Mouse (Mus musculus) spleen, adult 12 weeks (tissue): ENCODE data around the gene Frmd4a.

Experiments
- DNase-seq: peaks from one replicate; pipeline ENCODE4 v3.0.0; 2022; ENCODE audit warnings: low spot score

Frmd4a gene

GRCm38 (mm10) chr2:4017528-4018288 is at the start of gene Frmd4a:
Gene Frmd4a, plus strand, starts transcription at chr2:4017717.
- no peak for DNase-seq

DNA sequence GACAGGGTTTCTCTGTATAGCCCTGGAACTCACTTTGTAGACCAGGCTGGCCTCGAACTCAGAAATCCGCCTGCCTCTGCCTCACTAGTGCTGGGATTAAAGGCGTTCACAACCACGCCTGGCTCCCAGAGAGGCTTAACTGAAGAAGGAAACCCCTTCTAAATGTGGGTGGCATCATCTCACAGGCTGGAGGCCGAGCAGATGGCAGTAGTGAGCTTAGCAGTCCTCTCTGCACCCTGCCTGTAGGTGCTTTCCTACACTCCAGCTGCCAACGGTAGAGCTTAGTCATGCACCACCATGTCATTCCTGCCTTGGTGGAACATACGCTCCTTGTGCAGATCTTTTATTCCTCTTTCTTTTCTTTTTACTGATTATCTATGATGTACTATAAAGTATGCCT is 28.6 kb upstream of the Frmd4a start:
- DNase-seq, result no peak

- DNase-seq, result no peak
These were observed 27.1 kb upstream of the Frmd4a start for GRCm38 (mm10) chr2:3990431-3990830.

DNA sequence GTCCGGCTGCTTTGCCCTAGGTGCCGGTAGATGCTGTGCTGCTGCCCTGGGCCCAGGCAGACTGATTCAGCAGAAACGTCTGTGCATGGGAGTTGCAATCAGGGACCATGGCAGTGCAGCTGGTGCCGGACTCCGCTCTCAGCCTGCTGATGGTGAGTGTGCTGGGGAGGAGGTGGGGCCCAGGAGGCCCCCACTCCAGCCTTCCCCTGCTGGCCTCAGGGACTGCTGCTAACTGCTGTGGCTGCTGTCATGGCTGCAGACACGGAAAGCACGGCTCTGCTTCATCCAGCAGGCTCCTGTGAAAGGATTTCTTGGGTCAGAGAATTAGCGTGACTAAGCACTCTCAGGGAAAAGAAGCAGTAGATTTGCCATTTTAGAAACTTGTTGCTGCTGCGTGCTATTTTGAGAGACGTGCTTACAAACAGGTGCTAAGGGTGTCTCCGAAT is 937 bp downstream of the Frmd4a start:
- DNase-seq, result no peak

DNA sequence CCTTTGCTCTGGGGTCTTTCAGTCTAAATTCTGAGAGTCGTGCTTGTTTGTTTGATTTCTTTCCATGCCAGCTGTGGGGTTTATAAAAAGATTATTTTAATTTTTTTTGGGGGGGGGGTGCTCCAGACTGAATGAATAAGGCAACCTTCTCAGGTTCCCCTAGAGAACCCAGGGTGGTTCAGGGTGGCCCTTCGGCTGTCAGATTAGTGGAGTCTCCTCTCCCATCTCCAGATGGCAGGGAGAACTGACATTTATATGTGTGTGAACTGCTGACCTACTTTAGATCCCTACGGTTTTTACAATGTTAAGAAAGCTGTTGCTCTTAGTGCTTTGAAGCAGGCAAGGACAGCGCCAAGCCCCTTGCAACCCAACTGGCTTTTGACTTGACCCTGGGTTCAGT is 1.4 kb downstream of the Frmd4a start:
- DNase-seq, result no peak

DNA sequence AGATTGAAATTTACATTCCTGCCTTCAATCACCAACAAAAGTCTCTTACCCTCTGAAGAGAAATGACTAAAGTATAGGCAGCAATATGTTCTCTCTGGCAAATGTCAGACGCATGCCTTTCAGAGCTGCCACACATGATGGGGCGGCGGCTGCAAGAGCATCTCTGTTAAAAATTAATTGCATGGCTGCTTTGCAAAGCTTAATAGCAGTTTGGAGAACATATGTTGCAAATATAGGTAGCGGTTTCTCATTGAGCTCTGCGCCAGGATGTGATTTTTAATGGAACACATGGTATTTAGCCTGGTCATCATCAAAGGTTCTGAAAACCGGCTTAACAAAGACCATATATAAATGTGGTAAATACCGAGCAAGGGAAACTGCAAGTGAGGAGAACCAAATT is 7.4 kb downstream of the Frmd4a start:
- no peak for DNase-seq

GRCm38 (mm10) chr2:4029031-4029747 is 11.7 kb downstream of the Frmd4a start:
- no peak for DNase-seq

GRCm38 (mm10) chr2:4036153-4036589 is 18.7 kb downstream of the Frmd4a start:
- no peak for DNase-seq

GRCm38 (mm10) chr2:4036651-4037117 is 19.2 kb downstream of the Frmd4a start:
- no peak for DNase-seq

DNA sequence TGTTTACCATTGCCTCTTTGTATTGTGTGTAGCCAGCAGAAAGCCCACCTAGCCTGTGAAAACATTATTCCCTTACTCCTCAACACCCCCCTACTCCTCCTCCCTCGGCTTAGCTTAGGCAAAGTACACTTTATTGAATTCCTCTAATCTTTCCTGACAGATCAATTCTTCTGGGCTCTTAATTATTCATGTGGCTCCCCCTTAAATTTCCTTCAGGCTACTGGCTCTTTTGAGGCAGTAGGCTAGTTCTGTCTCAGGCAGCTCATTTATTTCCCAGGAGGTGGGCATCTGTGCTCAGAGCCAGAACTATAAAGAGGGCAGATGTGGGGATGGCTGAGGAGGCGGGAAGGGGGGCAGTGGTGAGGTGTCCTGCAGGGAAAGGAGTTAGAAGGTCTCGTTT is 24.5 kb downstream of the Frmd4a start:
- DNase-seq, result no peak

DNA sequence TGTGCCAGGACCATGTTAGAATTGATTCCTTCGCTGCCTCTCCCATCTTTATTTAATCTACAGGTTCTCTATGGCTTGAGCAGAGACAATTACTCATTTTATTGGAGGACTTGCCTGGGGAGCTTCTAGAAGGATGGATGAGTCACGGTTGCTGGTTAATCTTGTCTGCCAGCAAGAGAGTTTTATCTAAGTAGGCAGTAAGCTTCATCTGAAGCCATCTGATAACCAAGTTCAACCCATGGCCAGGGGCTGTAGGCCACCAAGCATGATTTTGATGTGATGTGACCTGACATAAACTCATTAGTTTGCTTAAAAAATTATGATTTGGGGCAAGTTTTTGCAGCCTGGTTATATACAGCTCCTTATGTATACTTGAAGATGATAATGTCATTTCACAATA is 38.0 kb downstream of the Frmd4a start:
- no peak for DNase-seq

DNA sequence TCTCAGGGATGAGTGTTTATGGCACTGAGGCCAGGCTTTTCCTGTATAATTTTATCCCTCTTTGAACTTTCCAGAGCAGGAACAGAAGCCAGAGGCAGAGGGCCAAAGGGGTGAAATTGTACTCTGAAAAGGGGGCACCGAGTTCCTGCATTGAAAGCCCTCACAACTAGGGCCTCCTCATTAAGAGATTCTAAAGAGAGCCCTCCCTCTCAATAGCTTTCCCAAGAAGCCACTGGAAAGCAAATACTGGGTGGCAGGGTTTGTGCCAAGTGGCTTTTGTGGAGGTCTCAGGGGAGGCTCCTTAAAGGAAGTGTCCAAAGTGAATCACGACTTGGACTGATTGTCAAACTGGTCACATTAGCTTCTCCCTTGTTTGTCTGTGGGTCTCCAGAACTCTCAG is 43.2 kb downstream of the Frmd4a start:
- DNase-seq, result no peak

DNA sequence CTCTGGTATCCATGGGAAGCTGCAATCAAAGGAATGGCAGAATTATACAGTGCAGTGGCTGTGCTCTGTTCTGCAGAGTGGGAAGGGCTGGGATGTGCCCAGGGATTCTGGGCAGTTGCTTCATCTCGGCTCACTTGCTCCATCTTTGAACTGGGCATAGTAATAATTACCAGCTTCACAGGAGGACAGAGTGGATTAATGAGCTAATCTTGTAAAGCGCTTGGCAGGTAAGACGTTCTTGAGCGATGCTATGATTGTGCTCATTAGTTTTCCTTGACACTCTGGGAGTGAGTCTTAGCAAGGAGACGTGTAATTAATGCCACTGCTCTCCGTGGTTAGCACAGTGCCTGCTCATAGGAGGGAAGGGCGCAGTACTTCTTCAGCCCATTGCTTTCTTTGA is 54.3 kb downstream of the Frmd4a start:
- no peak for DNase-seq

GRCm38 (mm10) chr2:4083877-4084276 is 66.4 kb downstream of the Frmd4a start:
- DNase-seq, result no peak

DNA sequence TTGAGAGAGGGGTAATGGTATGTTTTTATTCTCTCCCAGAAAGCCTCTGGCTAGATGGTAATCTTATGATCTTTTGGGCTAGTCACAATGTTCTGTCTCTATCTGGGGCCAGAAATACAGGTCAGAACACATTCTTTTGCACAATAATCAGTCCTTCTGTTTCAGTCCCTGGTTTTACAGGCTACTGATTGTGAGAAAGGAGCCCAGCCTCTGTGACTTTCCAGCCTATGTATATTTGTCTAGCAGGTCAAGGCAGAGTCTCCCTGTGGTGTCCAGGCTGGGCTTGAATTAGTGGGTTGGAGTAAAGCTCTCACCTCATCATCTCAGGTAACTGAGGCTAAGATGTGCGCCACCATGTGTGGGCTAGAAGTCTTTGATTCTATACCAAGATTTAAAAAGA is 80.1 kb downstream of the Frmd4a start:
- DNase-seq, result no peak

DNA sequence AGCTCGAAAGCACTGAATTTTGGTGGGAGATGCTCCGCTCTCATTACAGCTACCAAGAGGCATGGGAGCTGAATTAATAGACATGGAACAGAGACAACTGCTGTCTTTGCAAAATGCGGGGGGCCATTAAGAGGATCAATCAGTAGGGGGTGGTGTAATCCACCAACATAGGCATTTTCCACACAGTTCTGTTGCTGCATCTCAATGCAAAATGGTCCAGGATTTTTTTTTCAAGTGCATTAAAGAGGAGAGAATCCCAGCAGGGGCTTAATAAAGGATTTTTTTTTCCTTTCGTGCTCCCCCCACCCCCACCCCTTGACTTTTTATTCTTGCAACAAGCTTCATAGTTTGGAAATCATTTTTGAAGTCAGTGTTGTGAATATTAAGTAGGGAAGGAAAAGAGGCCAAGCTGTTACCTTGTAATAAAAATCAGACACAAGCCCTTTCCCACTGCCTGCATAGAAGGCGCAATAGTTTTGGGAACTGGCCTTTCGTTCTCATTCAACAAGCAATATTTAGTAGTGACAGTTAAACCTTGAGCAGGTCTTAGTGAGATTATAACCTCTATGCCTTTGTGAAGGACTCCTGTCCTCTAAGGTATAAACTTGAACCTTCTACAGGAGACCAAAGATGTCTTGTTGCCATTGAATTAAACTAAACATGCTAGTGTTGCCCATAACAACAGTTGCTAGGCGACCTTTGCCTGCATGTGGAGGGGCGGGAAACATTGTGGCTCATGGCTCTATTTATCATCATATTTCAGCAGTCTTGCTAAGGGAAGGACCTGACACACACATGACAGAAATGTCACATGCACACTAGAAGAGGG is 81.6 kb downstream of the Frmd4a start:
- DNase-seq, result no peak

DNA sequence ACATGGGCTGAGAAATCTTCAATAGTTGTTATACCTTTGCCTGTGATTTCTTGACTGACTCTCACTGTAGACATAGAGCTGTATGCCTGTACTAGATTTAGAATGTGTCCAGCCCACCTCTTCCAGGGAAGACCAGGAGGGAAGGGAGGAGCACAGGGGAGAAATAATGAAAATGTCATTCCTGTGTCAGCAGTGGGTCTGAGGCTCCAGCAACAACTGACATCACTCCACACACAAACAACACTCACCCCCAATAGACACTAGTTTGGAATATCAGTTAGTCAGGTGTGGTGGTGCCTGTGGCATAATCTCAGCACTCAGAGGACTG is 82.2 kb downstream of the Frmd4a start:
- no peak for DNase-seq

- no peak for DNase-seq
These were observed 83.9 kb downstream of the Frmd4a start for GRCm38 (mm10) chr2:4101370-4101769.

DNA sequence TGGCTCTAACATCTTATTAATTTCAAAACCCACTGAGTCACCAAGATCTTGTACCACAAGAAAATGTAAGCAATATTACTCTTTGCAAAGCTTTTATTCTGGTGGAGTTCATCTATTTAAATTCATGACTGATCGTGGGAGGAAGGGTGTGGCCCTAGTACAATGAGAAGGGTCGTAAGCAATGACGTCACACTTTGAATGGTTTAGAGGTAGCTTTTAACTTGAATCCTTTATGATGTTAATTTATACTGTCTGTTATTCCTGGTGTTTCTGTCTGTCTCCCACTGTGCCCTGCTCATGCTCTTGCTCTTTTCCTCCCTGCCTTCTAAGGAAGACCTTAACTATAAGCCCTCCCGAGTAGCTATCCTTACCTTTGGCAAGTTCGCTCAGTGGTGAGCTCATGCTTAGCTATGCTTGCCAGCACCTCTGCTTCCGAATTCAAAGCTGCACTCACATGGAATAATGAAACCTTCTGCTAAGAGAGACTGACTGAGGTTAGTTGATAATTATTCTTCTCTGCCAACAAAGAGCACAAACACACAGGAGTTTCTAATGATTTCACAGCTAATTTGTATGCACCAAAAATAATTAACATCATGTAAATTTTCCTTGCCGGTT is 95.9 kb downstream of the Frmd4a start:
- no peak for DNase-seq

DNA sequence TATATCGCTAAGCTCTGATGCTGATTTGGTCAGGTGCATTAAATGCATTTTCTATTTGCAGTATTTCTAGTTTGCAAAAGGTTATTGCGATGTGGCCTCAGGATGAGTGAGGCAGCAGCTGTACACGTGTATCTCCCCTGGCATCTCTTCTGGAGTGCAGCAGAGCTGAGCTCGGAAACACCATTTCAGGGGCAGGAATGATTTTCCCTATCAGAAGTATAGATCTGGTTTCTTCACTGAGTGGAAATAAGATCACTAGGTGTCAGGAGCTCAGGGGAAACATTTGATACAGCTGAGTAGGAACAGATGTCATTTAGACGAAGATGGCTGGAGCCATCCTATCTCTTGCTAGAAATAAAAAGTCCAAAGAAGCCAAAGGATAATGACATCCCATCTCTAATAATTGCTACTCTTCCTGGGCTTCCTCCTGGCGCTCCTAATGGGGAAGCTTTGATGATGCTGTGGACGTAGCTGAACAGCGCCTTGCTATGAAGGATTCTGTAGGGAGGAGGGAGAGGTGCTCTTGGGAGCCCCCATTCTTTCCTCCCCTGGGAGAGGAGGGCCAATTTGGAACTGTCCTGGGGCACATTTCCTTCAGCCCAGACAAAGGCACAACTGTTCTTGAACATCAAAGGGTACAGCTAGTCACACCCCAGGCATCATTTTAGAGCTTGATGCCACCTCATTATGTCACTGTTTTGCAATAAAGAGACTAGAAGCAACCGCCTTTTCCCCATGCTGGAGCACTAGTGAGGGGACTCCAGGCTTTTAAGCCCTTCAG is 102.4 kb downstream of the Frmd4a start:
- no peak for DNase-seq

GRCm38 (mm10) chr2:4131216-4131615 is 113.7 kb downstream of the Frmd4a start:
- DNase-seq, result no peak
